Mouse (Mus musculus): ENCODE measurements around the gene C1ql1.

DNA sequence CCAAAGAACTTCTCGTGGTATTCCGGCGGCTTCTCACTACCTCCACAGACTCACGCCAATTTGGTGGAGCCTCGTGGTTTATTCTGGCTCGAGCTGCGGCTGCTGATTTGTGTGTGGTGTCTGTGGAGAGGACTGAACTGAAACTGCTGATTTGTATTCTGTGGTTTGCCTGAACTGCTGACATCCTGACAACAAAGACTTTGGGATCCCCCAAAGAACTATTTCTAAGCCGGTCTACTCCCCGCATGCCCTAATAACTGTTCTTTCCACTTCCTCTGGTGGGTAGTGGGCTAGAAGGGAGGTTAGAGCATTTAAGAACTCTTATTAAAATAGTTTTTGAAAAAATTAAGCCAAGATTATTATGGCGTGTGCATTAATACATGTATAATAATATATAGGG is 15.8 kb downstream of the C1ql1 start:
- TF ChIP-seq CTCF (IDR thresholded peaks at IDR 0.05; ENCODE audit: low read depth, low read length): no peak
- no peak for TF ChIP-seq POLR2A (IDR thresholded peaks at IDR 0.05; ENCODE audit: extremely low read depth, insufficient read depth, low read length)
